Mouse (Mus musculus): ENCODE results near the gene Elp4.

GRCm38 (mm10) chr2:105660874-105661622 lies 243.3 kb downstream of the Elp4 start:
- no peak for TF ChIP-seq E2F4 (IDR thresholded peaks at IDR 0.05; ENCODE audit: insufficient read depth)
- no peak for TF ChIP-seq POLR2A (IDR thresholded peaks at IDR 0.05; ENCODE audit: insufficient read length, low read depth)

Data from myocyte (in vitro differentiated cells).